Mouse (Mus musculus) kidney, adult 2 months (tissue): ENCODE data around the gene Vmn2r80.

Experiments
- CTCF ChIP-seq: fragments of 200-500 bp; conservative IDR thresholded peaks from 2 replicates; pipeline ENCODE4 v1.5.1; 2011; ENCODE audit warnings: low read depth, mild to moderate bottlenecking, control low read depth, low read length, moderate library complexity, mixed read lengths; ENCODE audit not compliant: insufficient read depth, insufficient read length
- POLR2A ChIP-seq: fragments of 200-500 bp; IDR thresholded peaks from one replicate; pipeline ENCODE4 v1.6.1; 2011; ENCODE audit warnings: low read depth, low read length, control low read depth

GRCm38 (mm10) chr10:79107531-79107930, 41.0 kb upstream of the Vmn2r80 start:
- TF ChIP-seq POLR2A, result no peak
- no peak for TF ChIP-seq CTCF
